In genomic region chr11:35005143-35005542, GRCm38 (mm10) we compare ENCODE assay signal across 20 mouse cellular contexts.
"Had no signal": no experiment of that assay in that cellular context is flagged by ENCODE, and none has a peak within 500 bp of the region (broad histone marks: within the 10 kb centered on the region; RNA-seq: fewer than 3 reads in every experiment).

No protein-coding gene starts in this region.

- H3K9me3 ChIP-seq: lung, embryonic 15.5 days; megakaryocyte, embryonic 14.5 days; midbrain, embryonic 13.5 days; midbrain, embryonic 15.5 days; neural tube, embryonic 13.5 days; neural tube, embryonic 15.5 days had no signal

- H3K9ac ChIP-seq: liver, postnatal 0 days; lung, embryonic 15.5 days; midbrain, embryonic 13.5 days; midbrain, embryonic 15.5 days; neural tube, embryonic 13.5 days; neural tube, embryonic 15.5 days had no signal

- ATAC-seq: liver, postnatal 0 days; midbrain, embryonic 13.5 days; midbrain, embryonic 15.5 days had no signal

- H3K4me3 ChIP-seq: lung, embryonic 15.5 days; megakaryocyte, embryonic 14.5 days; midbrain, embryonic 13.5 days; midbrain, embryonic 15.5 days; neural tube, embryonic 13.5 days; neural tube, embryonic 15.5 days had no signal

- H3K27ac ChIP-seq: lung, embryonic 15.5 days; macrophage; midbrain, embryonic 13.5 days; midbrain, embryonic 15.5 days; neural tube, embryonic 13.5 days; neural tube, embryonic 15.5 days had no signal

- H3K4me2 ChIP-seq: lung, embryonic 15.5 days; midbrain, embryonic 11.5 days; midbrain, embryonic 13.5 days; midbrain, embryonic 15.5 days; neural tube, embryonic 13.5 days; neural tube, embryonic 15.5 days had no signal

- H3K27me3 ChIP-seq: lung, embryonic 15.5 days; midbrain, embryonic 13.5 days; midbrain, embryonic 15.5 days had no signal

- H3K36me3 ChIP-seq: lung, embryonic 15.5 days; midbrain, embryonic 13.5 days; midbrain, embryonic 15.5 days; neural tube, embryonic 13.5 days; neural tube, embryonic 15.5 days had no signal

- H3K4me1 ChIP-seq: megakaryocyte, embryonic 14.5 days had no signal

- DNase-seq: liver, postnatal 0 days; lung, adult 2 months; lung, postnatal 14 days; lung, postnatal 36 days; retina, postnatal 1 day; right cerebral cortex, adult 18-20 months; right cerebral cortex, postnatal 25 days; right cerebral cortex, postnatal 4 days; spleen, adult 18-20 months; thymus, adult 18-20 months; thymus, postnatal 14 days; thymus, postnatal 36 days had no signal
